Mouse (Mus musculus): ENCODE data around the gene Aqp9.

- peak; percentile 16 to 60 (median 55); a peak in 4 of 6 replicates for TF ChIP-seq CTCF (IDR thresholded peaks at IDR 0.05 in 2 of 3, conservative IDR thresholded peaks at IDR 0.05 in 1 of 3; ENCODE audit: control insufficient read depth in 1 of 3, insufficient read depth in 1 of 3, low read depth in 2 of 3, low read length in 3 of 3, poor library complexity in 1 of 3, severe bottlenecking in 1 of 3)
- TF ChIP-seq NELFE (IDR thresholded peaks at IDR 0.05; ENCODE audit: low read depth, low read length): no peak
- TF ChIP-seq KAT2A (conservative IDR thresholded peaks at IDR 0.05; ENCODE audit: low read depth, low read length): no peak
- no peak for TF ChIP-seq EP300 (IDR thresholded peaks at IDR 0.05; ENCODE audit: low read depth in 1 of 2, low read length in 2 of 2)
- TF ChIP-seq NRF1 (IDR thresholded peaks at IDR 0.05; ENCODE audit: insufficient read depth, low read depth, low read length, poor library complexity, severe bottlenecking): no peak
- TF ChIP-seq UBTF (IDR thresholded peaks at IDR 0.05; ENCODE audit: borderline replicate concordance, insufficient read depth, low read depth, low read length): no peak
- no peak for TF ChIP-seq MXI1 (IDR thresholded peaks at IDR 0.05; ENCODE audit: low read depth, low read length)
- TF ChIP-seq MAFK (IDR thresholded peaks at IDR 0.05; ENCODE audit: borderline replicate concordance, low read depth, low read length): no peak
- no peak for TF ChIP-seq MAX (IDR thresholded peaks at IDR 0.05; ENCODE audit: low read length)
- TF ChIP-seq BHLHE40 (IDR thresholded peaks at IDR 0.05; ENCODE audit: borderline replicate concordance, low read depth, low read length): no peak
- TF ChIP-seq POLR2A (IDR thresholded peaks at IDR 0.05; ENCODE audit: control insufficient read depth in 1 of 2, insufficient read depth in 1 of 2, low read depth in 1 of 2, low read length in 2 of 2, poor library complexity in 1 of 2): no peak
- TF ChIP-seq ZC3H11A (IDR thresholded peaks at IDR 0.05; ENCODE audit: low read depth, low read length): peak; percentile 38; the same call in 1 of the 2 replicates
- TF ChIP-seq JUND (IDR thresholded peaks at IDR 0.05; ENCODE audit: low read depth, low read length): no peak
Measured at GRCm38 (mm10) chr9:71073831-71074230, 94.7 kb downstream of the Aqp9 start.

Measured in MEL (cell line).